Mouse (Mus musculus) embryonic facial prominence, embryonic 13.5 days (tissue): Measurements from ENCODE around the gene Rnf6. TPM values are rescaled to one million over a fixed set of nuclear protein-coding genes. Genes with fewer than 3 reads are reported as not detected.
A peak's percentile ranks its signal among the peaks of the same experiment; 100 is the strongest.

Source experiments
- ATAC-seq: fragments of 200-750 bp; cut with Nextera tagmentation; 2 replicates; pipeline ENCODE4 v1.8.0; 2017; ENCODE audit warnings: low read depth; ENCODE audit not compliant: insufficient number of reproducible peaks, insufficient read depth, low FRiP score, low TSS enrichment
- H3K27ac ChIP-seq: fragments of 300-500 bp; sonication (generic); 2 replicates; pipeline ENCODE4 v1.5.1; 2015; ENCODE audit warnings: moderate library complexity, mild to moderate bottlenecking, inconsistent platforms
- H3K27me3 ChIP-seq: fragments of 300-500 bp; sonication (generic); 2 replicates; pipeline ENCODE4 v1.6.1; 2015; ENCODE audit warnings: mild to moderate bottlenecking, inconsistent platforms
- H3K36me3 ChIP-seq: fragments of 300-500 bp; sonication (generic); 2 replicates; pipeline ENCODE4 v1.6.1; 2015; ENCODE audit warnings: mild to moderate bottlenecking, inconsistent platforms
- H3K4me1 ChIP-seq: fragments of 300-500 bp; sonication (generic); 2 replicates; pipeline ENCODE4 v1.6.1; 2015; ENCODE audit warnings: inconsistent platforms
- H3K4me2 ChIP-seq: fragments of 300-500 bp; sonication (generic); 2 replicates; pipeline ENCODE4 v1.6.1; 2015; ENCODE audit warnings: moderate library complexity, mild to moderate bottlenecking, inconsistent platforms
- H3K4me3 ChIP-seq: fragments of 300-500 bp; sonication (generic); 2 replicates; pipeline ENCODE4 v1.5.1; 2015; ENCODE audit warnings: mild to moderate bottlenecking, inconsistent platforms
- H3K9ac ChIP-seq: fragments of 300-500 bp; sonication (generic); 2 replicates; pipeline ENCODE4 v1.6.1; 2015; ENCODE audit warnings: mild to moderate bottlenecking, inconsistent platforms
- H3K9me3 ChIP-seq: fragments of 300-500 bp; sonication (generic); 2 replicates; pipeline ENCODE4 v1.6.1; 2016; ENCODE audit warnings: inconsistent platforms
- WGBS: fragments of 180-500 bp; shearing (Covaris S2); methylation state at CpG from one replicate; pipeline ENCODE4 v1.1.7; 2015; ENCODE audit warnings: mixed read lengths; 5-methylcytosine and 5-hydroxymethylcytosine counted together
- polyA plus RNA-seq: library from polyadenylated mRNA; unstranded; fragments of >200 nt; fragmentation: Nextera tagmentation; extraction: Ambion mirVana; gene quantifications from 2 replicates; pipeline ENCODE4 v1.2.1, GENCODE M21; 2015

The Rnf6 gene
- polyA plus RNA-seq: 34.6 and 37.3 TPM in 2 replicates

- Histone ChIP-seq H3K36me3 (peaks cover 21% of the 10 kb centered on the region), H3K9me3 (no peaks in the 10 kb centered on the region), H3K27ac (peak within 1 kb of the TSS; percentile 96), H3K4me1 (peaks cover 10% of the 10 kb centered on the region; the same call in 1 of the 2 replicates), H3K9ac (peak within 1 kb of the TSS; percentile 89), H3K27me3 (no peaks in the 10 kb centered on the region), H3K4me2 (peak within 1 kb of the TSS; percentile 65), H3K4me3 (peak within 1 kb of the TSS; percentile 78)
- peak; percentile 99 for ATAC-seq
- under 1% methylated on average over 59 of the region's 67 CpGs for WGBS
Measured at GRCm38 (mm10) chr5:146220879-146221714, at the start of gene Rnf6. Gene Rnf6, minus strand, starts transcription at chr5:146221555.

GRCm38 (mm10) chr5:146270593-146270992 is 49.2 kb upstream of the Rnf6 start:
- Histone ChIP-seq H3K4me3 (no peak overlapping the region), H3K4me2 (no peak overlapping the region), H3K27me3 (no peaks in the 10 kb centered on the region), H3K27ac (no peak overlapping the region), H3K36me3 (peaks cover 34% of the 10 kb centered on the region), H3K9me3 (no peaks in the 10 kb centered on the region), H3K9ac (no peak overlapping the region), H3K4me1 (no peaks in the 10 kb centered on the region)
- no peak for ATAC-seq
- 91% methylated on average over 9 of the region's 9 CpGs for WGBS

GRCm38 (mm10) chr5:146267776-146268175 is 46.4 kb upstream of the Rnf6 start:
- no peak for ATAC-seq
- Histone ChIP-seq H3K36me3 (peaks cover 22% of the 10 kb centered on the region), H3K4me3 (no peak overlapping the region), H3K4me2 (no peak overlapping the region), H3K4me1 (no peaks in the 10 kb centered on the region), H3K27me3 (no peaks in the 10 kb centered on the region), H3K27ac (no peak overlapping the region), H3K9me3 (no peaks in the 10 kb centered on the region), H3K9ac (no peak overlapping the region)
- 93% methylated on average over 7 of the region's 7 CpGs for WGBS

GRCm38 (mm10) chr5:146265934-146266591 is 44.7 kb upstream of the Rnf6 start:
- H3K4me3 ChIP-seq: no peak overlapping the region
- H3K27ac ChIP-seq: no peak overlapping the region
- 83% methylated on average over 4 of the region's 6 CpGs for WGBS
- no peaks in the 10 kb centered on the region for H3K27me3 ChIP-seq
- no peaks in the 10 kb centered on the region for H3K9me3 ChIP-seq
- peaks cover 21% of the 10 kb centered on the region for H3K36me3 ChIP-seq
- ATAC-seq: no peak
- no peak overlapping the region for H3K4me2 ChIP-seq
- no peak overlapping the region for H3K9ac ChIP-seq
- no peaks in the 10 kb centered on the region for H3K4me1 ChIP-seq

GRCm38 (mm10) chr5:146260003-146260402 is 38.6 kb upstream of the Rnf6 start:
- no peak overlapping the region for H3K9ac ChIP-seq
- WGBS: 53% methylated on average over 9 of the region's 9 CpGs
- H3K36me3 ChIP-seq: peaks cover 26% of the 10 kb centered on the region
- no peak for ATAC-seq
- H3K27ac ChIP-seq: no peak overlapping the region
- H3K4me2 ChIP-seq: no peak overlapping the region
- peaks cover 4% of the 10 kb centered on the region; the same call in 1 of the 2 replicates for H3K9me3 ChIP-seq
- no peak overlapping the region for H3K4me3 ChIP-seq
- H3K4me1 ChIP-seq: no peaks in the 10 kb centered on the region
- no peaks in the 10 kb centered on the region for H3K27me3 ChIP-seq

- WGBS: 86% methylated on average over 5 of the region's 5 CpGs
Measured at GRCm38 (mm10) chr5:146253644-146254043, 32.3 kb upstream of the Rnf6 start.

GRCm38 (mm10) chr5:146251663-146252429 is 30.5 kb upstream of the Rnf6 start:
- H3K4me1 ChIP-seq: no peaks in the 10 kb centered on the region; the same call in 1 of the 2 replicates
- H3K36me3 ChIP-seq: no peaks in the 10 kb centered on the region
- H3K4me2 ChIP-seq: no peak overlapping the region
- H3K9ac ChIP-seq: no peak overlapping the region
- no peaks in the 10 kb centered on the region for H3K27me3 ChIP-seq
- H3K9me3 ChIP-seq: no peaks in the 10 kb centered on the region
- ATAC-seq: no peak
- H3K4me3 ChIP-seq: no peak overlapping the region
- WGBS: 88% methylated on average over 5 of the region's 5 CpGs
- H3K27ac ChIP-seq: no peak overlapping the region

More at GRCm38 (mm10) chr5:146253644-146254043, 32.3 kb upstream of the Rnf6 start:
- Histone ChIP-seq H3K4me2 (no peak overlapping the region), H3K36me3 (peaks cover 5% of the 10 kb centered on the region), H3K27ac (no peak overlapping the region), H3K9me3 (no peaks in the 10 kb centered on the region), H3K9ac (no peak overlapping the region), H3K27me3 (no peaks in the 10 kb centered on the region), H3K4me1 (no peaks in the 10 kb centered on the region; the same call in 1 of the 2 replicates), H3K4me3 (no peak overlapping the region)
- ATAC-seq: no peak

- Histone ChIP-seq H3K9ac (no peak overlapping the region), H3K36me3 (no peaks in the 10 kb centered on the region), H3K27me3 (no peaks in the 10 kb centered on the region), H3K4me1 (no peaks in the 10 kb centered on the region; the same call in 1 of the 2 replicates), H3K4me3 (no peak overlapping the region), H3K4me2 (no peak overlapping the region), H3K9me3 (no peaks in the 10 kb centered on the region), H3K27ac (no peak overlapping the region)
- WGBS: 93% methylated on average over 12 of the region's 12 CpGs
- ATAC-seq: no peak
Measured at GRCm38 (mm10) chr5:146250369-146251075, 29.2 kb upstream of the Rnf6 start.

- H3K4me2 ChIP-seq: no peak overlapping the region
- no peak overlapping the region for H3K4me3 ChIP-seq
- no peaks in the 10 kb centered on the region for H3K27me3 ChIP-seq
- no peaks in the 10 kb centered on the region for H3K4me1 ChIP-seq
- ATAC-seq: no peak
- H3K36me3 ChIP-seq: no peaks in the 10 kb centered on the region
- no peak overlapping the region for H3K27ac ChIP-seq
- 95% methylated on average over 10 of the region's 10 CpGs for WGBS
- H3K9ac ChIP-seq: no peak overlapping the region
- H3K9me3 ChIP-seq: no peaks in the 10 kb centered on the region
Measured at GRCm38 (mm10) chr5:146248746-146249145, 27.4 kb upstream of the Rnf6 start.

GRCm38 (mm10) chr5:146247709-146248108 is 26.4 kb upstream of the Rnf6 start:
- WGBS: 64% methylated on average over 5 of the region's 5 CpGs
- Histone ChIP-seq H3K27ac (no peak overlapping the region), H3K9ac (no peak overlapping the region), H3K36me3 (no peaks in the 10 kb centered on the region), H3K4me3 (no peak overlapping the region), H3K9me3 (no peaks in the 10 kb centered on the region), H3K27me3 (no peaks in the 10 kb centered on the region), H3K4me1 (no peaks in the 10 kb centered on the region), H3K4me2 (no peak overlapping the region)
- no peak for ATAC-seq

GRCm38 (mm10) chr5:146246386-146246785 is 25.0 kb upstream of the Rnf6 start:
- no peaks in the 10 kb centered on the region for H3K9me3 ChIP-seq
- no peaks in the 10 kb centered on the region for H3K36me3 ChIP-seq
- no peak overlapping the region for H3K27ac ChIP-seq
- no peak overlapping the region for H3K4me3 ChIP-seq
- H3K4me2 ChIP-seq: no peak overlapping the region
- H3K9ac ChIP-seq: no peak overlapping the region
- H3K27me3 ChIP-seq: no peaks in the 10 kb centered on the region
- WGBS: 98% methylated on average over 1 of the region's 1 CpGs
- ATAC-seq: no peak
- no peaks in the 10 kb centered on the region for H3K4me1 ChIP-seq
